Mouse (Mus musculus) mature B cell (primary cell): ENCODE results near the gene Cadps.

Experiments used
- in situ Hi-C: fragments of 300-500 bp; cut with MboI; formaldehyde crosslinking; loops from 2 replicates; pipeline ENCODE4 v1.14.3; 2019

The Cadps gene

DNA sequence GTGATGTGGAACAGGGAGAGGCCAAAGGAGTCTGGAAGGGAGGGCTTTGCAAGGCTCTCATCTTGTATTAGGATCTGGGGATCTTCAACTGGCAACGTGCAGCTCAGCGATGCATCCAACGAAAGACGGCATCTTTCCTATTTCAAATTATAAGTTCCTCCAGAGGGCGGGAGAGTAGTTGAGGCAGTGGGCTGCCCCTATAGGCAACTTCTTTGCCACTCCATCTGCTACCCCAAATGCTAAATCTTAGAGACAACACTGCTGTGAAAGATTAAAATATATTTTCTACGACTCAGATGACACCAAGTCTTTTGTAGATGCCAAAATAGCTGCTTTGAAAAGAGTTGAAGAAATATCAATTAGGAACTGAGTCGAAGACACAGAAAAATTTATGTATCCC, 315.9 kb downstream of the Cadps start:
- in situ Hi-C loops, result no loop called here

DNA sequence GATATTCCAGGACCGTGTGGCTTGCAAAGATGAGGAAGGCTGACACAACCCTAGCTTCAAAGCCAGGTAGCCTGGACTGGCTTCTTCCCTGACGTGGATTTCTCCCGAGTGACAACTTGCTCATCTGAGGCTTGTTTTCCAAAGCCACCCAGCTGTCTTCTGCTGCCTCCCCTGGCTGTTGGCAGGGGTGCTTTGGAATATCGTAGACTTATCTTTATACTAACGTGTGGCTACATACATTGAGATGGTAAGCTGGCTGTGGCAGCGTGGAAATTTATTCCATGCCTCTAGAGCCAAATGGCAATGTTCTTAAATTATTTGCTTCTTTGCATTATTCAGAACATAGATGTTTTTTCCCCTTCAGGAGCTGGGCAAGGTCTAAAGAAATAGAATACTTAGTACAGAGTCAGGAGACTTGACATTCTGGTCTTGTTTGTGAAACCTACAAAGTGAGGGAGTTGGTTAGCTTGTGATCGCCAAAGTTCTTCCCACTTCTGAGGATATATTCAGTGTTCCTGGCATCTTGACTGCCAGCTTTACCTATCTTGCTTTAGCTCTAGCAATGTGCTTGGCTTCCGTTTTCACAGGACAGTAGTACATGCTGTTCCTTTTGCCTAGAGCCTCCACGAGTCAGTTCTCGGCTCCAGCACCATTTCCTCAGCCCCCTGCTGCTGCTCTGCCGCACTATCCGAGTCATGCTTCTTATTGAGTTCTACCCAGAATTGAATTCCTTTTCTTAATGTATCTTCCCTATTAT, 318.5 kb downstream of the Cadps start:
- in situ Hi-C loops, result no loop called here

DNA sequence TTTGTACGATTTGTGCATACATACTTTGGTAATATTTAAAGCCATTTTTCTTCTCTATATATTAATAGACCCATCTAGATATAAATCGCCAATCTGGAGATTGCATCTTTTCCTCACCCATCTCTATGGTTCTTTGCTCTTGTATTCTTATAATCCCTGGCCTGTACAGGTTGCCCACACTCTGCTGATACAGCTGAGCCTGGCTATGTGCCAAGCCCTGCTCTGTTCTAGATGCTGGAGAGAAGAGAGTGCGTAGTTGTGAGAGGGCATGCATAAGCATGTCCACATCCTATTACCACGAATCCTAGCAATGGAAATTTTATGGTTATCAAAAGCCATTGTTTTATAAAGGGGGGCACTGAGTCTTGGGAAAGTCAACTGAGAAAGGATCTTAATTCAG, 360.7 kb downstream of the Cadps start:
- in situ Hi-C loops, result no loop called here

DNA sequence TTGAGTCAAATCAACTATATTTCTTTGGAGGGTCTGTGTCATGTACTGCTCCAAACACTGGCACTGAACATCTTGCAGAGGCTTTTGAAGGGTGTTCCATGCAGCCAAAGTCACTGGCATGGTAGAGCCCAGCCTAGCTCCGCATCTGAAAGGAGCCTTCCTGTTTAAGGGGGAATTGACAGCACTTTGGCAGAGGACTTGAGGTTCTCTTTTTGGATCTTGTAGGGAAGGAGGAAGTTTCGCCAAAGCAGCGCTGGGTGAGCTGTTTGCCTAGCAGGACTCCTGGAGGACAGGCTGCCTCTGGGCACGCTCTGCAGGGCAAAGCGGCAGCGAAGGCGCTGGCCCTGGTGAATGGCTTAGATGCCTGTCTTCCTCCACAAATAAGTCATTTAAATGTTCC, 363.2 kb downstream of the Cadps start:
- in situ Hi-C loops, result no loop called here

DNA sequence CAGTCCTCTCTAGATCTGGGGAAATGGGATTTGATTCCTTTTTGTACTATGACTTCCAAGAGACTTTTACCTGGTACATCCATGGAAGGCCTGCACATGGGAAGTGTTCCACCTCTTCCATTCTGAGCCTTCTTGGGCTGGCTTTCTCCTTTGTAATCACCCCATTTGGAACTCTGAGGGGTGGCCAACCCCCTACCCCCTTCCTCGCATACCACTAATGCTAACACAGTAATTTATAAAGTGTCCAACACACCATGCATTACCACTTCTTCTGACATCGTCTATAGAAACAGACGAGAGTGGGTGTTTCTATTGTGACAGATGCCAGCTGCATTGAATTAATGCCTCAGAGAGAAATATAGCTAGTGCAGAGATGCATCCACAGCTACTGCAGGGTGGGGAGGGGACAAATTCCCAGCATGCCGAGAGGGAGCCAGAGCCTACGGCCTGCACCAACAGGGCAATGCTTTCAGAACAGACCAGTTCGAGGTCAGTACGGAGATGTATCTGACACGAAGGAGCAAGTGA, 367.8 kb downstream of the Cadps start:
- in situ Hi-C loops, result no loop called here

DNA sequence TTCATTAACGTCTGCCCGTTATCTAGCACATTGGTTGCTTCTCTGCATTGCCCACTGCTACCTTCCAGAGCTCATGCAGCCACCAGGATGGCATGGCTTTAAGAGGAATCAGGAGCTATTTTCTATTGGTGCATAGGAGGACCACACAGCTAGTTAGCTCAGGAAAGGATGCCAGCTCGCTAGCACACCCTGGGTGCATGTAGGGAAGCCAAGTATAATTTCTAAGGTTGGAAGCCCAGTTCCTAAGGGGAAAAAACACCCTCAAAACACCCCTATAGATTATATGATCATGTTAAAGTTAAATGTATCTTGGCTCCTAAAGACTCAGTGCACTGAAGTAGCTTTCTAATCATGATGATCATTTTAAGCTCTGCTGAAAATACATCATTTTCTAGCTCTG, 372.1 kb downstream of the Cadps start:
- in situ Hi-C loops, result no loop called here

DNA sequence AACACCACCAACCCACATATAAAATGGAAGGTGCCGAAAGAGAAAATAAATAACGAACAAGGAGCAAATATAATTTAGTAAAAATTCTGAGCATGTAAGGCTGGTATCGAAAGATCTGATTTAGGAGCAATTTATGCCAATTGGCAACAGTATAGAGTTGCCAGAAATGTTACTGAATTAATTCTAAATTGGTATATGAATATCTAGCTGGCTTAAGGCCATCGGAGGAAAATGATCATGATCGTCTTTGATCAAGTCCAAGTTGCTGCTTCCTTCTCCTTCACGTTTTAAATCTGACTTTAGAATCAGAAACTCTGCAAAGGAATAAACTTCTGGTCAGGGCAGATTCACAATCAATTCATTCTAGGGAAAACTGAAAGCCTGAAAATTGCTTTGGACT, 374.0 kb downstream of the Cadps start:
- in situ Hi-C loops, result no loop called here

DNA sequence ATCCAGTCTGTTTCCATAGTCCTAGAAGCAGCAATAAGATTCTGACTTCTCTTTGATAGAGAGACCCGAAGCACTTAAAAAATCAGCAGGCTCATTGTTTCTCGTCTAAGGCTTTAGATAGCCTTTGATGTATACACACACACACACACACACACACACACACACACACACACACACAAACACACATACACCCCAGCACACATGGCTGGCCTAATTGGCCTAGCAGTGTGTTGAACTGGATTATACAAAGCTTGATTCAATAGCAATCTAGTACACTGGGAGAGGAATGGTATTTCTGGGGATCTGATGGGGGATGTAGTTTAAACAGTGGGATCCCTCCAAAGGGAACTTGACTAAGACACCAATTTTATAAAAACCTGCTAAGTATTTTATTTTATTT, 381.9 kb downstream of the Cadps start:
- in situ Hi-C loops, result no loop called here

DNA sequence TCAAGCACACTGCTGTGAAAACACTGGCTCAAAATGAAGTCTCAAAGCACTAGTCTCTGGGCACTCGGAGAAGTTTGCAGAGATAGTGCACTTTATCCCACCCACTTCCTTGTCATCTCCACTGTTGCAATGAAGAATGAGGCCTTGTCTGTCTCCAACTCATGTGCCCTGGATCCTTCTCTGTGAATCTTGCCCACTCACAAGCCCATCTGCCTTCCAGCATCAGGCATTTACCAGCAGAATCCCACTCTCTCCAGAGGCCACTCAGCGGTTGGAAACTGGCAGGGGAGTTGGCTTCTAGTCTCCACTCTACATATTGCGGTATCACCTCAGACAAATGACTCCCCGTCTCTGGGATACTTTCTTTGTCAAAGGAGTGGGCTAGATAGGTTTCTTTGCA, 384.9 kb downstream of the Cadps start:
- in situ Hi-C loops, result no loop called here

DNA sequence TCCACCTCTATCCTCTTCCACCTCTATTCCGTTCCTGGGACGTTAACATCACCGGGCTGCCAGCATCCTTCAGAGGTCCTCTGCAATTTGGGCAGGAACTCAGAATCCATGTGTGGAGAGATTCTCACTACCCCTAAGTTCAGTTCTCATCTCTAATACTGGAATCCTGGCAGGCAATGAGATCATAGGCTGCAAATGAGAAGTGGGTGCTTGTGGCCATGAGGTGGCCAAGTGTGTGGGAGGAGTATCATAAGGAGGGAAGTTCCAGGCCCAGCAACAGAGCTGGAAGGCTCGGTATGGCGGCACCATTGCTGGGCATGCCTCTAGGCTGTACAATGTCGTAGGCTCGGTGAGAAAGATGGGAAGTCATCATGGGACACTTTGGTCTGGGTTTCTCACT, 385.5 kb downstream of the Cadps start:
- in situ Hi-C loops, result no loop called here

DNA sequence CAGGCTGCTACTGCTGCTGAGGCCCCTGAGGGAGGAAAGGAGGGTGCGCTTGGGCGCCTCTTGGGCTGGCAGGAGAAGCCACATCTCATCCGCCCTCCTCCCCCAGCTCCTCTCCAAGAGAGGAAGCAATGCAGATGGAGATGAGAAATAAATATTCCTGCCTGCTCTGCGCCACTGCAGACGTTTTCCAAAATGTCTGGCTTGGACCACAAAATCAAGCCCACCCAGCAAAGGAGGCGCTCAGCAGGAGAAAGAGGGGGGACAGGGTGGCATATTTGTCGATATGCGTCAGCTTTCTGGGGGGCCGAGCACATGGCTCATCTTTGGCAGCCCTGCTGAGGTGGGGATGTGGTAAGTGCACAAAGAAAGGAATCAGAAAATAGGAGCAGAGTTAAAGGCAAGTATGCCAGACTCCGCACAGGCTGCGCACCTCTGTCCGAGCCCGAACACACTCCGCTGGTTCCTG, 385.9 kb downstream of the Cadps start:
- in situ Hi-C loops, result no loop called here

DNA sequence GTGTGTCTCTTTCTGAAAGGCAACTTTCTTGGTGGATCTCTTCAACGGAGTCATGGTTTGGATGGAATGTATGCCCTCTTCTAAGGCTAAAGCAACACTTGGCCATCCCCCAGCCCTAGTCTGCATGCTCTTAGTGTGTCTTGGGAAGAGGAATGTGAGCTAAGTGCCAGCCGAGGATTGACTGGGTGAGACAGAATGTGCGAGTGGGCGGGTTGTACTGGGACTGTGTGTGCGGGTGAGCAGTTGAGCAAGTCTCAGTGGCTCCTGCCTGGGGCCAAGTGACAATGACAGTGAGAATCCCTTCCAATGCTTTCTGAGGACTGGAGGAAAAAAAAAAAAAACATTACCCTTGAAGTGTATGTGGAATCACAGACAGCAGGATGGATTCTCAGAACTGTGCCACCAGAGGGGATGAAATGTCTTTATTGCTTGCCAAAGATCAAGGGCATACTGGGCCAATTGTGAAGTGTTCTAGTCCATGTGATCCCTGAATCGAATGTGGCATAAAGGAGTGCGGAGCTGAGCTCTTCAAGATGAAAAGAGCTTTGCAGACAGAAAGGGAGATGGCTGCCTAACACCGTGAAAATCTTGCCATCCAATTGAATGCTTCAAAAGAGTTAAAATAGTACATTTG, 394.7 kb downstream of the Cadps start:
- in situ Hi-C loops, result no loop called here

DNA sequence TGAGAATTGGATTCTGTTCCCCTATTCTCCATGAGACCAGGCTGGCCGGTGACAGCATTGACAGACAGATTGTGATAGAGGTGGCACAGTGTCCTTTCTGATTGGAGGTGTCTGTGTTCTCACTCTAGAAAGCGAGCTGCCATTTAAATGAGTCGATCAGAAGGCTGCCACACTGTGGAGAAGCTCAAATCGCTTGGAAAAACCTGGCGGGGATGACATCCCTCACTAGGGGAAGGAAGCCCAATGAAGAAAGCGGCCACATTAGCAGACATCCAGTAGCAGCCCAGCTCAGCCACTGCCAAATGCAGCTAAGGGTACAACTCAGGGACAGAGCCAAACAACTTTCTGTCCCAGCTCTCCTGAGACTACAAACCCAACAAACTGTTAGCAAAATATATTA, 397.6 kb downstream of the Cadps start:
- in situ Hi-C loops, result no loop called here

DNA sequence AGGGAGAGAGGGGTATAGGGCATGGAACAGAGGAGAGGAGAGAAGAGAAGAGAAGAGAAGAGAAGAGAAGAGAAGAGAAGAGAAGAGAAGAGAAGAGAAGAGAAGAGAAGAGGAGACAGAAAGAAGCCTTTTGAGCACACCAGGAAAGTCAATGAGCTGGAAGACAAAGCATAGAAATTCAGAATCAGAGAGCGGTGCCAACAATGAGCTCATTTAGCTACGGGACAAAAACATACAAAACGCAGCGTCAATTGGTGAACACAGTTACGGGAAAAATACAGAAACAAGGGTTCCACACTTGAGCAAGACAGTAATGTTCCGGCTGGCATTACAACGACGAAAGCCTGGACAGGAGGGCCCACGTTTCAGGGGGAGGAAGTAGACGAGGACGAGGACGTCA, 412.6 kb downstream of the Cadps start:
- in situ Hi-C loops, result no loop called here

DNA sequence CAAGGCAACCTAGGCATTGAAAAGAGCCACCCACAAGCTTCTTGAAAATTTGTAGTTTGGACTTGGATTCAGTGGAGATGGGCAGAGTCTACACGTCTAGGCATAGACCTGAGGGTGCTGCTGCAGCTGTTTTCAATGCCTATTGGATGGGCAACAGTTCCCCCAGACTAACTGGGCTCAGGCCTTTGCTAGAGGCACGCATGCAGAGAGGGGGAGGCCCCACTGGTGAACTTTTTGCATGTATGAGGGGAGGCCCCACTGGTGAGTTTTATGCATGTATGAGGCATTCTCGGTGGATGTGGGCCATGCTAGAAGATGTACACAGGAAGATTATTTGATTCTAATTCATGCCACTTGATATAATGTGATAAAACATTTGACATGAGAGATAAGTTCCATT, 413.1 kb downstream of the Cadps start:
- in situ Hi-C loops, result no loop called here

DNA sequence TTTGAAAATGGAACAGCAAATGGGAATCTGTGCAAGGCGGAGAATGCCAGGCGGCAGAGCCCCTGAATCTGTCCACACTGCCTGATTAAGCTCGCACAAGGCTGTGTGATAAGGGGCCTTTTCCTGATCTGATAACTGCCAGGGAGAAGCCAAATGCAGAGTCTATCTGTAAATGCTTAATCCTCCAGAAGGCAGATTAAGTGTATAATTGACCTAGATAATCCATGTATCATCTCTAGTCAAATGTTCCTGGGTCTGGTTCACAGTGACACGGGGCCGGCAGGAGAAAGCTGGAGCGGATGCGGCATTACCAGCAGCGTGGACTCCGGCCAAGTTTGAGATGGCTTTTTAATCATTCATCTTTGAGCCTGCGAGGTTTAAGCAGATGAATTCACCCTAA, 416.3 kb downstream of the Cadps start:
- in situ Hi-C loops, result no loop called here

DNA sequence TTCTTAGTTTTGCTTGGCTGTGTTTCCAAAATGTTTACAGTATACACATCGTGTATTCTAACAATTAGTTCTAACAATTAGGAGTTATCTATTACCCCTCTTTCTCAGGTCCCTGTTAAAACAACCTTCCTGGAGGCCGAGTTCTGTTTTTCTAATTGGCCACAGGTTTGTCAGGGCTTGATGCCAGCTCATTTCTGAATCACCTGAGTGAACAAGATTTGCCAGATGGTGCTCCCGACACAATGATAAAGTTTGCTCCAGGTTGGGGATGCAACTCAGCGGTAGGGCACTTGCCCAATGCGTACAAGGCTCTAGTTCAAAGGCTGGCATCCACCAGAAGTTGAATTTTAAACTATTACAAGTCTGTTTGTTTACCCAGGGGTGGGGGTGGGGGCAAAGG, 417.7 kb downstream of the Cadps start:
- in situ Hi-C loops, result no loop called here

DNA sequence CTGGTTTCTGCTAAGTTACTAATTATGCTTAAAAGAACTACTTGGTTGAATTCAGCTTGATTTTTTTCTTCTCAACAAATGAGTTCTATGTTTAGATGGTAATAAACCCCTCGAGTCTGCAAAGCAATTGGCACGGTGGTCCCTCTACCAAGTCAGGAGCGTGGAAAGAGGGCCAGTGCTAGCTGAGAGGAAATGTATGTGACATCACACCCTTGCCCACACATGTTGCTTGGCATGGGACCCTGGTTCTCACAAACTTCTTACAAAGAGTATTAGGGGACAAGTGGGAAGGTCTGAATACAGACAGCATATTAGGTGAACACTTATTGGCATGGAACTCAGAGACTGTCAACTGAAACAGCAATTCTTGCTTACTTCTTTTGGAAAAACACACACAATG, 418.2 kb downstream of the Cadps start:
- in situ Hi-C loops, result no loop called here

DNA sequence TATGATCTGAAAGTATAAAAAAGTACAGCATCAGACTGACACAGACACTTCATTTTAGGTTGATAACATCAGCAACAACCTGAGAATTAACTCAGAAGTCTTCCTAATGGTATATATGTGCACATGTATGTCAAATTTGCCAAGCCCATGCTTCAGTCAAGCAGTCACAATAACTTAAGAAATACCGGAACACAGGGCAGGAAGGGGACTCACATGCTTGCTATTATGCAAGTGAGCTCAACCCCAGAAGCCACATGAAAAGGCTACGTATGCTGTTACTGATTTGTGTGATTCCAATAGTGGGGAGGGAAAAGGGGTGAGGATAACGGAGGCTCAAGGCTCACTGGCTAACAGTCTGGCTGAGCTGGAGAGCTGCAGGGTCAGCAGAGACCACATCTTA, 418.8 kb downstream of the Cadps start:
- in situ Hi-C loops, result no loop called here

DNA sequence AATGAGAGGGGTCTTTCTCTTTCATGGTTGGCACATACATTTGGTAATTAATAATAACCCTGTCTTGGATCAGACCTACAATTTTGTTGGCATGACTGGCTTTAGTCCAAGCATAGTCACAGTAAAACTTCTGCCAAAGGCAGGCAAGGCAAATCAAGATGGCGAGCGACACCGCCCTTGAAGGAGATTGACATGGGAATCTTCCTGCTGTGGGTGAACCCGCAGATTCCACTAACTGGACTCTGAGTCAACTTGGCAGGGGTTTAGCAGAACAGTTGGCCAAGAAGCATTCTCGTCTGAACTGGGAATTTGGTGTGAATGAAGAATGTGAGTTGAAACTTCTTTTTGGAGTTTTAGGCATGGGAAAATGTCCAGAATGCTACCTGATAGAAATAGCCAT, 422.8 kb downstream of the Cadps start:
- in situ Hi-C loops, result no loop called here

DNA sequence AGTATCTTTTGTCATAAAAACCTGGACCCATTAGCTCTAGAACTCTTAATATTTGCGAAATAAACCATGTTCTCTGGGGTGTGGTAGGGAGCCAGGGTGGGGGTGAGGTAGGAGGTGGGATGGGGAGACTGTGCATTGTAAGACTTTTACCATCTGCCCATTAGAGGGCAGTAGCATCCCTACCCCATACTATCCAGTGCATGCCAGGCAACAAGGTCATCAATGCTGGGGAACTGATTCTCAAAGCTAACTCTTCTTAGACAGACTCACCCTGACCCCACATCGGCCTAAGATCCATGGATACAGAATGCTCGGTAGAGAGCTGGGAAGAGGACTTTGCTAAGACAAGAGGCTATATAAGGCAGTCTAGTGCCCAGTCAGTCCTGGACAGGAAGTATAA, 425.3 kb downstream of the Cadps start:
- in situ Hi-C loops, result no loop called here

DNA sequence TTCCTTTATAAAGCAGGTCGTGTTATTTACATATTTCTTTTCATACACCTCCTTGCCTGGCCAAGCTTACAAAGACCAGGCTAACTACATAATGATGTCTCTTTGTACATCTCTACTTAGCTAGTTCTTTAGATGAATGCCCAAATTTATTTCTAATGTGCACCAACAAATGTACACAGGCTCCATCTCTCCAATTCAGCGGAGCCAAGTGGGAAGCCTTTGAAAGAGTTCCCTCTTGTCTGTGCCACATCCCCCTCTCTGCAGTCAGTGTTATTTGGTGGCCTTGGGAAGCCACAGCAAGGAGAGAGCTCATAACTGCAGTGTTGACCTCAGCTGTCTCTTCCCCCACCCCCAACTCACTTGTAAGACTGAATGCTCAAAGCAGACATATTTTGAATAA, 428.6 kb downstream of the Cadps start:
- in situ Hi-C loops, result no loop called here

DNA sequence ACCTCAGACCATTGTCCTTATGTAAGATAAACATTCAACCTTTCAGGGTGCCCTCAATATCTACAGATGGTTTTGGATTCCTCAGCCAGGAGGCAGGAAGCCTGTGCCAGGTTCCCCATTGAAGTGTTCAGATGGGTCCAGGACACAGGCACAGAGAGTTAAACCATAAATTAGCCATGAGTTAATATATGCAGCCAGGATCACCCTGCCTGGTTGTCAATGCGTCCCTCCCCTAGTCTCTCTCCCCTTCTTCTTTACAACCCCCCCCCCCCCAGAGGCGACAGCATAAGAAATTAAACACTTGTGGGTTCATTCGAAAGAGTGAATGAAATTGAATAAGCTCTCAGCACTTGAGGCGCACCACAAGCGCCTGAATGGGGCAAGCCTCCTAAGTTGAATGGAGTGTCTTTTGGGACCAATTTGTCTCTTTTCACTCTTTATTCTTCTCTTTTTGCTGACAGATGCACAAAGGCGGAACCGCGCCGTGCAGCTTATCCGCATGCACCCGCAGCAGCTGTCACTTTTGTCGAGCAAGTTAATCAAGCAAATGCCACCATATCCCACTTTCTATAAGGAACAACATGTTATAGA, 429.5 kb downstream of the Cadps start:
- in situ Hi-C loops, result no loop called here
